Mouse (Mus musculus) C2C12 (cell line): ENCODE data around the gene Znhit1. TPM values are rescaled to one million over a fixed set of nuclear protein-coding genes. Genes with fewer than 3 reads are reported as not detected.

Experiments used
- H3K27me3 ChIP-seq: one replicate; pipeline ENCODE4 v1.6.1; 2011; ENCODE audit not compliant: control insufficient read depth, insufficient read depth, insufficient read length
- H3K36me3 ChIP-seq: one replicate; pipeline ENCODE4 v1.6.1; 2011; ENCODE audit not compliant: control insufficient read depth, insufficient read depth
- H3K4me3 ChIP-seq: one replicate; pipeline ENCODE4 v1.5.1; 2011; ENCODE audit warnings: mild to moderate bottlenecking, control low read depth; ENCODE audit not compliant: poor library complexity, insufficient read depth, severe bottlenecking
- H3K79me2 ChIP-seq: one replicate; pipeline ENCODE4 v1.6.1; 2011; ENCODE audit not compliant: control insufficient read depth, insufficient read depth
- H3K79me3 ChIP-seq: one replicate; pipeline ENCODE4 v1.6.1; 2011; ENCODE audit warnings: low read depth, control low read depth
- H3ac ChIP-seq: one replicate; pipeline ENCODE3; 2011; ENCODE audit warnings: low read depth; ENCODE audit not compliant: control insufficient read depth, insufficient read length
- CEBPB ChIP-seq: IDR thresholded peaks from one replicate; pipeline ENCODE4 v1.6.1; 2011; ENCODE audit warnings: low read depth, mild to moderate bottlenecking, control low read depth, moderate library complexity
- CTCF ChIP-seq: IDR thresholded peaks from one replicate; pipeline ENCODE4 v1.5.1; 2011; ENCODE audit not compliant: control insufficient read depth, insufficient read depth, insufficient read length
- FOSL1 ChIP-seq: IDR thresholded peaks from one replicate; pipeline ENCODE4 v1.8.0; 2011; ENCODE audit warnings: mild to moderate bottlenecking, low read length; ENCODE audit not compliant: poor library complexity, insufficient read depth, severe bottlenecking
- MAX ChIP-seq: IDR thresholded peaks from one replicate; pipeline ENCODE4 v1.6.1; 2011; ENCODE audit warnings: mild to moderate bottlenecking, control low read depth
- MYOD1 ChIP-seq: IDR thresholded peaks from one replicate; pipeline ENCODE4 v1.6.1; 2011; ENCODE audit warnings: low read depth; ENCODE audit not compliant: control insufficient read depth, insufficient read length
- MYOG ChIP-seq: IDR thresholded peaks from one replicate; pipeline ENCODE4 v1.6.1; 2011; ENCODE audit not compliant: control insufficient read depth, insufficient read length; ENCODE audit errors: extremely low read depth
- USF1 ChIP-seq: IDR thresholded peaks from one replicate; pipeline ENCODE4 v1.6.1; 2011; ENCODE audit warnings: low read depth, mild to moderate bottlenecking, control low read depth, moderate library complexity
- polyA plus RNA-seq: library from polyadenylated mRNA; unstranded; fragments of >200 nt; fragmentation: generic; extraction: Trizol; gene quantifications from one replicate; pipeline ENCODE4 v1.2.1, GENCODE M21; 2012; ENCODE audit warnings: missing spikeins

The Znhit1 gene
- polyA plus RNA-seq, 1 experiment, result 101 TPM

- Histone ChIP-seq H3K27me3 (no peaks in the 10 kb centered on the region), H3K36me3 (peaks cover 4% of the 10 kb centered on the region), H3ac (no peak overlapping the region), H3K4me3 (no peak overlapping the region), H3K79me2 (no peaks in the 10 kb centered on the region), H3K79me3 (no peaks in the 10 kb centered on the region)
- TF ChIP-seq MYOD1 (no peak), MYOG (no peak), USF1 (no peak), CEBPB (no peak), CTCF (no peak), FOSL1 (no peak), MAX (no peak)
These were observed 42.6 kb upstream of the Znhit1 start for GRCm38 (mm10) chr5:137030416-137030810.

GRCm38 (mm10) chr5:137029643-137030415 lies 42.0 kb upstream of the Znhit1 start:
- Histone ChIP-seq H3ac (no peak overlapping the region), H3K79me2 (no peaks in the 10 kb centered on the region), H3K27me3 (no peaks in the 10 kb centered on the region), H3K79me3 (no peaks in the 10 kb centered on the region), H3K4me3 (peak overlapping the region; percentile 21), H3K36me3 (peaks cover 2% of the 10 kb centered on the region)
- TF ChIP-seq MYOG (no peak), CEBPB (no peak), MYOD1 (no peak), MAX (peak; percentile 69), USF1 (peak; percentile 92)

GRCm38 (mm10) chr5:137029273-137029585 lies 41.4 kb upstream of the Znhit1 start:
- Histone ChIP-seq H3K79me2 (no peaks in the 10 kb centered on the region), H3K79me3 (no peaks in the 10 kb centered on the region), H3ac (no peak overlapping the region), H3K36me3 (no peaks in the 10 kb centered on the region), H3K27me3 (no peaks in the 10 kb centered on the region), H3K4me3 (no peak overlapping the region)
- TF ChIP-seq MAX, result no peak
- TF ChIP-seq MYOD1, result no peak
- no peak for TF ChIP-seq CTCF
- TF ChIP-seq USF1, result no peak
- TF ChIP-seq FOSL1, result no peak
- TF ChIP-seq CEBPB, result no peak
- TF ChIP-seq MYOG, result no peak

GRCm38 (mm10) chr5:137028561-137029272 lies 40.9 kb upstream of the Znhit1 start:
- no peaks in the 10 kb centered on the region for H3K79me3 ChIP-seq
- no peaks in the 10 kb centered on the region for H3K79me2 ChIP-seq
- no peak for TF ChIP-seq MYOD1
- TF ChIP-seq CTCF, result no peak
- no peak for TF ChIP-seq MAX
- no peak for TF ChIP-seq USF1
- no peak for TF ChIP-seq MYOG
- TF ChIP-seq CEBPB, result no peak
- no peak for TF ChIP-seq FOSL1
- no peak overlapping the region for H3ac ChIP-seq
- H3K36me3 ChIP-seq, result no peaks in the 10 kb centered on the region
- H3K4me3 ChIP-seq, result no peak overlapping the region
- H3K27me3 ChIP-seq, result no peaks in the 10 kb centered on the region

GRCm38 (mm10) chr5:137026092-137026491 lies 38.3 kb upstream of the Znhit1 start, which contains the start of gene Vgf:
Gene Vgf (plus strand): TSS chr5:137026392.
- Histone ChIP-seq H3K4me3 (no peak within 1 kb of the TSS), H3ac (no peak within 1 kb of the TSS), H3K36me3 (no peaks in the 10 kb centered on the region), H3K27me3 (no peaks in the 10 kb centered on the region), H3K79me3 (no peaks in the 10 kb centered on the region), H3K79me2 (no peaks in the 10 kb centered on the region)
- TF ChIP-seq USF1, result no peak
- no peak for TF ChIP-seq MAX
- no peak for TF ChIP-seq CEBPB
- TF ChIP-seq MYOG, result no peak
- TF ChIP-seq FOSL1, result no peak
- TF ChIP-seq MYOD1, result no peak
- no peak for TF ChIP-seq CTCF

GRCm38 (mm10) chr5:137025132-137025531 lies 37.3 kb upstream of the Znhit1 start:
- H3K36me3 ChIP-seq, result no peaks in the 10 kb centered on the region
- H3K4me3 ChIP-seq, result no peak overlapping the region
- no peaks in the 10 kb centered on the region for H3K79me3 ChIP-seq
- no peaks in the 10 kb centered on the region for H3K79me2 ChIP-seq
- no peaks in the 10 kb centered on the region for H3K27me3 ChIP-seq
- peak; percentile 96 for TF ChIP-seq CTCF
- TF ChIP-seq MAX, result no peak
- no peak overlapping the region for H3ac ChIP-seq
